Comparison of ENCODE assay signal across 8 mouse cellular contexts in genomic region chrX:74085601-74086038, GRCm38 (mm10). TPM values are rescaled to one million over a fixed set of nuclear protein-coding genes. Genes with fewer than 3 reads are reported as not detected.
DNase-seq lines count a peak whose midpoint lies in the region; ATAC-seq lines count a peak whose summit lies in the region.

No protein-coding gene starts in this region.

- peak overlapping the region; percentile 73 for H3K9ac ChIP-seq in intestine, embryonic 14.5 days (ENCODE audit: low read length)

- peak overlapping the region; percentile 53 for H3K4me3 ChIP-seq in intestine, embryonic 14.5 days (ENCODE audit: low read depth, low read length)

- no peaks in the 10 kb centered on the region for H3K36me3 ChIP-seq in intestine, embryonic 14.5 days (ENCODE audit: control insufficient read depth, insufficient read depth, low read length)

- peak; percentile 97 for ATAC-seq in intestine, embryonic 14.5 days (replicated peaks; ENCODE audit: low FRiP score, low TSS enrichment, low read depth)

- intact Hi-C loops in left cerebral cortex, postnatal 14 days (cut with DNase I) = loop anchor here (10.0 kb wide), 1 partner anchor 159 kb away; the partner anchor contains the start of gene Flna

- H3K27me3 ChIP-seq in intestine, embryonic 14.5 days (replicated peaks; ENCODE audit: control insufficient read depth, insufficient read depth, low read length) = no peaks in the 10 kb centered on the region

- peak; percentile 86 to 87 for DNase-seq in adrenal gland, adult 18-20 months (ENCODE audit: low spot score in 2 of 2)
- DNase-seq in embryo, embryonic 11 days = peak; percentile 95
- peak; percentile 98 for DNase-seq in gastrocnemius, postnatal 25 days
- DNase-seq in intestine, embryonic 14.5 days (ENCODE audit: low spot score) = peak; percentile 92
- DNase-seq in left cerebral cortex, postnatal 14 days (ENCODE audit: low spot score in 2 of 2) = peak; percentile 98 to 99
- DNase-seq in mesoderm, embryonic 11.5 days (ENCODE audit: low read depth, low spot score) = peak; percentile 96
- DNase-seq in right cerebral cortex, postnatal 36 days (ENCODE audit: low spot score in 2 of 2) = peak; percentile 98
- DNase-seq in yolk sac, embryonic 10.5 days (ENCODE audit: low spot score) = peak; percentile 97

- H3K4me1 ChIP-seq in intestine, embryonic 14.5 days (replicated peaks; ENCODE audit: control insufficient read depth, insufficient read depth, low read length) = peaks cover 4% of the 10 kb centered on the region; the same call in 1 of the 2 replicates

- WGBS in intestine, embryonic 14.5 days = 12% methylated on average over 15 of the region's 27 CpGs

- peak overlapping the region; percentile 91 for H3K27ac ChIP-seq in intestine, embryonic 14.5 days (ENCODE audit: low read depth)

- peak overlapping the region; percentile 46 for H3K4me2 ChIP-seq in intestine, embryonic 14.5 days (ENCODE audit: low read length)

- no peaks in the 10 kb centered on the region for H3K9me3 ChIP-seq in intestine, embryonic 14.5 days (ENCODE audit: control insufficient read depth, low read length)

RNA-seq across cellular contexts. Expression of gene Opn1mw, which starts 41.6 kb away (rescaled TPM):
- not detected for total RNA-seq in adrenal gland, adult 18-20 months (2021)
- total RNA-seq in gastrocnemius, postnatal 25 days (2021) = not detected
- polyA plus RNA-seq in intestine, embryonic 14.5 days (2014; fragmentation: Nextera tagmentation; extraction: Ambion mirVana) = not detected in 2 replicates
- under 1 TPM in 1 of 2 experiments, not detected in 1; 0.59 TPM for total RNA-seq in left cerebral cortex, postnatal 14 days (2021)

RNA-seq across cellular contexts. Expression of gene Mecp2, which starts 49.5 kb away (rescaled TPM):
- 10 to 100 TPM; 31.5 to 34.5 TPM for total RNA-seq in adrenal gland, adult 18-20 months (2021)
- total RNA-seq in gastrocnemius, postnatal 25 days (2021) = 10 to 100 TPM; 21.1 to 23.1 TPM
- polyA plus RNA-seq in intestine, embryonic 14.5 days (2014; fragmentation: Nextera tagmentation; extraction: Ambion mirVana) = 10.5 and 11.2 TPM in 2 replicates
- total RNA-seq in left cerebral cortex, postnatal 14 days (2021) = 10 to 100 TPM; 74.2 to 75.5 TPM

Comparison
In these comparisons a context has a peak if more than half of its experiments do, and no peak if none do; other contexts are left out.
1. Peak in every context shown above with its lines: DNase-seq, ATAC-seq, H3K4me3 ChIP-seq and H3K27ac ChIP-seq.